Comparison of ENCODE assay signal across 8 mouse cellular contexts in the genomic region with DNA sequence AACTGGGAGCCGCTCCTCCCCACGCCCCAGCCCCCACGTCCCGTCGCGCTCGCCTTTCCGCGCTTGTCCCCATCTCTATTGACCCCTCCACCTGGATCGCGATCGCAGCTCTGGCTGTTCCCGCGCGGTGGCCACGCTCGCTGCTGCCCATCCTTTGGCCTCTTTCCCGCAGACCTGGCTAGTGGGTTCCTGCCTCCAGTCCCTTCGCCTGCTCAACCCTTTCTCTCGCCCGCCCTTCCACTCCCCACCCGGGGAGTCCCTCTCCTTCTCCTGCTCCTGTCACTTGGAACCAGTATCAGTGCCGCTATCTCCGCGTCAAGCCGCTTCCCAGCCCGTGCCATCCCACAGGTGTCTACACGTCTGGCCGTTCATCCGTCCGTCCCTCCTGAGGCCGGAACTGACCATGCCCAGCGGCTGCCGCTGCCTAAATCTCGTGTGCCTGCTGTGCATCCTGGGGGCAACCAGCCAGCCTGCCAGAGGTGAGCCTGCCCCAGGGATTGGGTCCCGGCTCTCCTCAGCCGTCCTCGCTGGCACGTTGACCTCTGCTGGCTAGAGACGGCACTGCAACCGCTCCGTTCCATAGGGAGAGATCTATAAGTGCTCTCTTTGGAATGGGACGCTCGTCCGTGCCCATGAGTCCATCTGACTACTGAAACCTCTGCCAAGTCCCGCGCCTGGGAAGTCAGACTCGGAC. TPM values are rescaled to one million over a fixed set of nuclear protein-coding genes. Genes with fewer than 3 reads are reported as not detected.
DNase-seq lines count a peak whose midpoint lies in the region; ATAC-seq and TF ChIP-seq lines count a peak whose summit lies in the region.

No protein-coding gene starts in this region.

- peaks cover 10 to 16% of the 10 kb centered on the region in 2 experiments for H3K4me1 ChIP-seq in CH12.LX (ENCODE audit: control insufficient read depth in 1 of 2, insufficient read depth in 2 of 2)
- H3K4me1 ChIP-seq in forebrain, embryonic 13.5 days, result peaks cover 20% of the 10 kb centered on the region
- peaks cover 7% of the 10 kb centered on the region for H3K4me1 ChIP-seq in liver, embryonic 16.5 days (ENCODE audit: control insufficient read depth, low read depth, low read length)
- H3K4me1 ChIP-seq in neural tube, embryonic 13.5 days (replicated peaks), result peaks cover 19% of the 10 kb centered on the region
- H3K4me1 ChIP-seq in testis, adult 2 months (ENCODE audit: control insufficient read depth, insufficient read depth, low read length), result peaks cover 15% of the 10 kb centered on the region

- in situ Hi-C loops in CH12.LX (cut with MboI; ENCODE audit: low pct_ligation_motif_present, low pct_unique_long_range_greater_than_20kb, low sequenced_read_pairs), result no loop called here

- peak; percentile 45 for DNase-seq in CH12.LX (ENCODE audit: extremely low read depth)
- DNase-seq in c-Kit-positive CD71-positive TER-119-positive erythroid progenitor cells, embryonic 14.5 days (ENCODE audit: low spot score), result peak; percentile 50
- peak; percentile 87 to 91 for DNase-seq in heart, postnatal 10 days
- peak; percentile 94 for DNase-seq in kidney, postnatal 4 days

- no peak overlapping the region for H3K9ac ChIP-seq in CH12.LX (ENCODE audit: insufficient read depth, low read depth)
- H3K9ac ChIP-seq in forebrain, embryonic 13.5 days, result peak overlapping the region; percentile 71
- no peak overlapping the region; the same call in 1 of the 2 replicates for H3K9ac ChIP-seq in liver, embryonic 16.5 days (ENCODE audit: low read depth, low read length)
- peak overlapping the region; percentile 83 for H3K9ac ChIP-seq in neural tube, embryonic 13.5 days

- H3K27ac ChIP-seq in CH12.LX (ENCODE audit: insufficient read depth, low read depth), result no peak overlapping the region
- peak overlapping the region; percentile 16; the same call in 1 of the 2 replicates for H3K27ac ChIP-seq in forebrain, embryonic 13.5 days
- no peak overlapping the region for H3K27ac ChIP-seq in liver, embryonic 16.5 days (ENCODE audit: low read length)
- peak overlapping the region; percentile 81 for H3K27ac ChIP-seq in neural tube, embryonic 13.5 days (replicated peaks)
- H3K27ac ChIP-seq in testis, adult 2 months (ENCODE audit: control insufficient read depth, insufficient read depth, low read depth, low read length), result no peak overlapping the region

- ATAC-seq in forebrain, embryonic 13.5 days, result peak; percentile 86
- ATAC-seq in liver, embryonic 16.5 days (ENCODE audit: low read depth), result peak; percentile 64; the same call in 1 of the 2 replicates
- ATAC-seq in neural tube, embryonic 13.5 days (ENCODE audit: low read depth), result peak; percentile 84

- TF ChIP-seq RAD21 in CH12.LX (IDR thresholded peaks at IDR 0.05; ENCODE audit: low read depth, low read length), result peak; percentile 53

- H3K9me3 ChIP-seq in CH12.LX (replicated peaks; ENCODE audit: low read length), result peaks cover 1% of the 10 kb centered on the region
- H3K9me3 ChIP-seq in forebrain, embryonic 13.5 days (replicated peaks), result no peaks in the 10 kb centered on the region
- H3K9me3 ChIP-seq in liver, embryonic 16.5 days (replicated peaks; ENCODE audit: control insufficient read depth, low read length), result no peaks in the 10 kb centered on the region
- H3K9me3 ChIP-seq in neural tube, embryonic 13.5 days, result no peaks in the 10 kb centered on the region

- no peak for TF ChIP-seq EP300 in CH12.LX (IDR thresholded peaks at IDR 0.05; ENCODE audit: low read length)

- peaks cover 0 to 9% of the 10 kb centered on the region in 2 experiments for H3K36me3 ChIP-seq in CH12.LX (replicated peaks in 1 of 2; ENCODE audit: control insufficient read depth in 1 of 2, insufficient read depth in 1 of 2, low read length in 1 of 2)
- H3K36me3 ChIP-seq in forebrain, embryonic 13.5 days (ENCODE audit: poor library complexity, severe bottlenecking), result peaks cover 4% of the 10 kb centered on the region; the same call in 1 of the 2 replicates
- H3K36me3 ChIP-seq in liver, embryonic 16.5 days (ENCODE audit: control insufficient read depth, insufficient read depth), result no peaks in the 10 kb centered on the region
- peaks cover 18% of the 10 kb centered on the region for H3K36me3 ChIP-seq in neural tube, embryonic 13.5 days
- no peaks in the 10 kb centered on the region for H3K36me3 ChIP-seq in testis, adult 2 months (ENCODE audit: control insufficient read depth, insufficient read depth, low read length)

- peak overlapping the region; percentile 86 for H3K4me2 ChIP-seq in CH12.LX (ENCODE audit: insufficient read depth, low read depth, poor library complexity, severe bottlenecking)
- H3K4me2 ChIP-seq in forebrain, embryonic 13.5 days, result peak overlapping the region; percentile 99
- H3K4me2 ChIP-seq in liver, embryonic 16.5 days (ENCODE audit: low read depth, low read length), result peak overlapping the region; percentile 73
- H3K4me2 ChIP-seq in neural tube, embryonic 13.5 days, result peak overlapping the region; percentile 97

- H3K27me3 ChIP-seq in CH12.LX (replicated peaks), result peaks cover 47% of the 10 kb centered on the region
- H3K27me3 ChIP-seq in forebrain, embryonic 13.5 days, result peaks cover 71% of the 10 kb centered on the region
- H3K27me3 ChIP-seq in liver, embryonic 16.5 days (ENCODE audit: control insufficient read depth, insufficient read depth, low read depth, low read length), result peaks cover 51% of the 10 kb centered on the region
- peaks cover 59% of the 10 kb centered on the region for H3K27me3 ChIP-seq in neural tube, embryonic 13.5 days
- peaks cover 3% of the 10 kb centered on the region; the same call in 1 of the 2 replicates for H3K27me3 ChIP-seq in testis, adult 2 months (ENCODE audit: control insufficient read depth, insufficient read depth, low read length)

- WGBS in forebrain, embryonic 13.5 days, result under 1% methylated on average over 44 of the region's 48 CpGs
- WGBS in liver, embryonic 16.5 days (ENCODE audit: insufficient replicate concordance), result under 1% methylated on average over 48 of the region's 48 CpGs
- WGBS in neural tube, embryonic 13.5 days, result under 1% methylated on average over 47 of the region's 48 CpGs

- peak overlapping the region in 1 of 3 experiments; percentile 47 for H3K4me3 ChIP-seq in CH12.LX (replicated peaks in 1 of 3; ENCODE audit: low read depth in 2 of 3, low read length in 2 of 3, poor library complexity in 1 of 3)
- peak overlapping the region; percentile 66 for H3K4me3 ChIP-seq in forebrain, embryonic 13.5 days
- peak overlapping the region; percentile 56 for H3K4me3 ChIP-seq in liver, embryonic 16.5 days (ENCODE audit: low read depth, low read length)
- peak overlapping the region; percentile 70 for H3K4me3 ChIP-seq in neural tube, embryonic 13.5 days
- H3K4me3 ChIP-seq in testis, adult 2 months (ENCODE audit: control insufficient read depth, low read depth, low read length), result peak overlapping the region; percentile 14

- H3K79me2 ChIP-seq in CH12.LX (replicated peaks; ENCODE audit: control insufficient read depth, extremely low read depth, insufficient read depth, poor library complexity, severe bottlenecking), result no peaks in the 10 kb centered on the region

- intact Hi-C loops in heart, postnatal 10 days (cut with DNase I), result loop anchor here (1.0 kb wide), 1 partner anchor 32 kb away; no protein-coding TSS in a partner anchor

- TF ChIP-seq CTCF in CH12.LX (conservative IDR thresholded peaks at IDR 0.05 in 1 of 2, IDR thresholded peaks at IDR 0.05 in 1 of 2; ENCODE audit: low read depth in 2 of 2, low read length in 2 of 2), result peak; percentile 49 to 76; a peak in 3 of 4 replicates
- peak; percentile 83 for TF ChIP-seq CTCF in testis, adult 2 months (IDR thresholded peaks at IDR 0.05; ENCODE audit: control insufficient read depth, insufficient read depth, insufficient replicate concordance, low read depth, low read length)

- no peak for TF ChIP-seq POLR2A in CH12.LX (IDR thresholded peaks at IDR 0.05; ENCODE audit: low read depth, low read length)
- no peak for TF ChIP-seq POLR2A in testis, adult 2 months (IDR thresholded peaks at IDR 0.05; ENCODE audit: control insufficient read depth, low read depth, low read length)

- dilution Hi-C loops in CH12.LX (cut with MboI; ENCODE audit: extremely low pct_ligation_motif_present, extremely low pct_unique_long_range_greater_than_20kb, low sequenced_read_pairs), result no loop called here

RNA-seq across cellular contexts. Expression of a gene that starts 1.1 kb away (rescaled TPM):
- total RNA-seq in CH12.LX (2012; rRNA removed) (0.08 and 0.13 TPM in 2 replicates), CH12.LX (2014; rRNA removed) (not detected in 2 replicates)
- polyA plus RNA-seq in CH12.LX (2012; ENCODE audit: insufficient read length, low read depth), result not detected in 2 replicates
- 2.6 and 2.9 TPM in 2 replicates for polyA plus RNA-seq in forebrain, embryonic 13.5 days (2015; fragmentation: Nextera tagmentation; extraction: Ambion mirVana)
- 1 to 10 TPM in 1 of 2 experiments, under 1 TPM in 1; 0.57 to 1.0 TPM for total RNA-seq in heart, postnatal 10 days (2021)
- 0.06 and 0.07 TPM in 2 replicates for polyA plus RNA-seq in liver, embryonic 16.5 days (2015; fragmentation: Nextera tagmentation; extraction: Ambion mirVana)
- 9.0 and 9.6 TPM in 2 replicates for polyA plus RNA-seq in neural tube, embryonic 13.5 days (2015; fragmentation: Nextera tagmentation; extraction: Ambion mirVana)
- 0.38 and 0.97 TPM in 2 replicates for polyA plus RNA-seq in testis, adult 2 months (2012; rRNA removed)

RNA-seq across cellular contexts. Expression of a gene that starts 15.5 kb away (rescaled TPM):
- total RNA-seq in CH12.LX (2012; rRNA removed), result 13.8 and 14.2 TPM in 2 replicates
- 8.6 and 9.1 TPM in 2 replicates for total RNA-seq in CH12.LX (2014; rRNA removed)
- 24.3 and 28.6 TPM in 2 replicates for polyA plus RNA-seq in CH12.LX (2012; ENCODE audit: insufficient read length, low read depth)
- polyA plus RNA-seq in forebrain, embryonic 13.5 days (2015; fragmentation: Nextera tagmentation; extraction: Ambion mirVana), result 36.9 and 38.9 TPM in 2 replicates
- total RNA-seq in heart, postnatal 10 days (2021), result 10 to 100 TPM; 54.0 to 56.3 TPM
- 8.9 and 10.9 TPM in 2 replicates for polyA plus RNA-seq in liver, embryonic 16.5 days (2015; fragmentation: Nextera tagmentation; extraction: Ambion mirVana)
- polyA plus RNA-seq in neural tube, embryonic 13.5 days (2015; fragmentation: Nextera tagmentation; extraction: Ambion mirVana), result 35.7 and 36.7 TPM in 2 replicates
- polyA plus RNA-seq in testis, adult 2 months (2012; rRNA removed), result 33.1 and 39.0 TPM in 2 replicates

RNA-seq across cellular contexts. Expression of a gene that starts 29.8 kb away (rescaled TPM):
- total RNA-seq in CH12.LX (2012; rRNA removed) (3.6 and 4.1 TPM in 2 replicates), CH12.LX (2014; rRNA removed) (1.1 and 1.4 TPM in 2 replicates)
- 2.7 and 3.8 TPM in 2 replicates for polyA plus RNA-seq in CH12.LX (2012; ENCODE audit: insufficient read length, low read depth)
- 6.3 and 6.4 TPM in 2 replicates for polyA plus RNA-seq in forebrain, embryonic 13.5 days (2015; fragmentation: Nextera tagmentation; extraction: Ambion mirVana)
- total RNA-seq in heart, postnatal 10 days (2021), result 1 to 10 TPM; 5.4 to 6.1 TPM
- 1.7 and 2.0 TPM in 2 replicates for polyA plus RNA-seq in liver, embryonic 16.5 days (2015; fragmentation: Nextera tagmentation; extraction: Ambion mirVana)
- 8.1 and 9.2 TPM in 2 replicates for polyA plus RNA-seq in neural tube, embryonic 13.5 days (2015; fragmentation: Nextera tagmentation; extraction: Ambion mirVana)
- 8.8 and 8.9 TPM in 2 replicates for polyA plus RNA-seq in testis, adult 2 months (2012; rRNA removed)

RNA-seq across cellular contexts. Expression of a gene that starts 45.0 kb away (rescaled TPM):
- 2.7 and 3.6 TPM in 2 replicates for total RNA-seq in CH12.LX (2012; rRNA removed)
- 1.5 and 1.8 TPM in 2 replicates for total RNA-seq in CH12.LX (2014; rRNA removed)
- 4.0 and 4.2 TPM in 2 replicates for polyA plus RNA-seq in CH12.LX (2012; ENCODE audit: insufficient read length, low read depth)
- 4.9 and 5.8 TPM in 2 replicates for polyA plus RNA-seq in forebrain, embryonic 13.5 days (2015; fragmentation: Nextera tagmentation; extraction: Ambion mirVana)
- total RNA-seq in heart, postnatal 10 days (2021), result under 1 TPM; 0.38 to 0.40 TPM
- 0.08 TPM in 1 of 2 replicates, not detected in the other for polyA plus RNA-seq in liver, embryonic 16.5 days (2015; fragmentation: Nextera tagmentation; extraction: Ambion mirVana)
- 5.2 and 5.8 TPM in 2 replicates for polyA plus RNA-seq in neural tube, embryonic 13.5 days (2015; fragmentation: Nextera tagmentation; extraction: Ambion mirVana)
- 106 and 120 TPM in 2 replicates for polyA plus RNA-seq in testis, adult 2 months (2012; rRNA removed)

RNA-seq across cellular contexts. Expression of a gene that starts 50.5 kb away (rescaled TPM):
- 24.8 and 32.5 TPM in 2 replicates for total RNA-seq in CH12.LX (2012; rRNA removed)
- total RNA-seq in CH12.LX (2014; rRNA removed), result 9.0 and 15.8 TPM in 2 replicates
- 45.4 and 52.6 TPM in 2 replicates for polyA plus RNA-seq in CH12.LX (2012; ENCODE audit: insufficient read length, low read depth)
- polyA plus RNA-seq in forebrain, embryonic 13.5 days (2015; fragmentation: Nextera tagmentation; extraction: Ambion mirVana), result 80.3 and 84.0 TPM in 2 replicates
- 10 to 100 TPM; 69.3 to 75.1 TPM for total RNA-seq in heart, postnatal 10 days (2021)
- 50.5 and 52.5 TPM in 2 replicates for polyA plus RNA-seq in liver, embryonic 16.5 days (2015; fragmentation: Nextera tagmentation; extraction: Ambion mirVana)
- polyA plus RNA-seq in neural tube, embryonic 13.5 days (2015; fragmentation: Nextera tagmentation; extraction: Ambion mirVana), result 81.9 and 83.1 TPM in 2 replicates
- polyA plus RNA-seq in testis, adult 2 months (2012; rRNA removed), result 67.9 and 75.4 TPM in 2 replicates

Comparison
In these comparisons a context has a peak if more than half of its experiments do, and no peak if none do; other contexts are left out.
1. H3K27ac ChIP-seq: peak in forebrain, embryonic 13.5 days (single experiment) and neural tube, embryonic 13.5 days (single experiment); none in CH12.LX (single experiment), liver, embryonic 16.5 days (single experiment) and testis, adult 2 months (single experiment).
2. H3K9ac ChIP-seq: peak in forebrain, embryonic 13.5 days (single experiment) and neural tube, embryonic 13.5 days (single experiment); none in CH12.LX (single experiment) and liver, embryonic 16.5 days (single experiment).
3. Peak in every context shown above with its lines, with median percentiles within 50 percentile points of each other: DNase-seq, H3K4me2 ChIP-seq and ATAC-seq.